Mouse (Mus musculus) bone marrow macrophage, adult 2 months (primary cell): ENCODE data around the gene Pacs2. TPM values are rescaled to one million over a fixed set of nuclear protein-coding genes. Genes with fewer than 3 reads are reported as not detected.

Experiments
- H3K27ac ChIP-seq: 2 replicates; pipeline ENCODE4 v1.5.1; 2012; ENCODE audit warnings: low read depth, low read length; ENCODE audit not compliant: insufficient read depth
- H3K4me1 ChIP-seq: 2 replicates; pipeline ENCODE4 v1.6.1; 2012; ENCODE audit warnings: low read length; ENCODE audit not compliant: control insufficient read depth, insufficient read depth
- H3K4me3 ChIP-seq: 2 replicates; pipeline ENCODE4 v1.5.1; 2012; ENCODE audit warnings: mild to moderate bottlenecking, low read length, moderate library complexity; ENCODE audit not compliant: insufficient read depth
- CTCF ChIP-seq: IDR thresholded peaks from 2 replicates; pipeline ENCODE4 v1.5.1; 2012; ENCODE audit warnings: low read depth, mild to moderate bottlenecking, low read length, moderate library complexity
- POLR2A ChIP-seq: IDR thresholded peaks from 2 replicates; pipeline ENCODE4 v1.6.1; 2012; ENCODE audit warnings: mild to moderate bottlenecking, low read depth, low read length, borderline replicate concordance
- polyA plus RNA-seq: library from polyadenylated mRNA; stranded (reverse); fragments of >200 nt; gene quantifications from 2 replicates; pipeline ENCODE4 v1.2.4, GENCODE M21; 2012; ENCODE audit not compliant: missing spikeins, insufficient read depth, insufficient read length

Pacs2 gene
- polyA plus RNA-seq, 1 experiment: 62.2 TPM

GRCm38 (mm10) chr12:113051628-113052403, 37.5 kb downstream of the Pacs2 start:
- Histone ChIP-seq H3K4me3 (no peak overlapping the region), H3K4me1 (no peaks in the 10 kb centered on the region), H3K27ac (no peak overlapping the region)
- TF ChIP-seq POLR2A (no peak), CTCF (no peak)

DNA sequence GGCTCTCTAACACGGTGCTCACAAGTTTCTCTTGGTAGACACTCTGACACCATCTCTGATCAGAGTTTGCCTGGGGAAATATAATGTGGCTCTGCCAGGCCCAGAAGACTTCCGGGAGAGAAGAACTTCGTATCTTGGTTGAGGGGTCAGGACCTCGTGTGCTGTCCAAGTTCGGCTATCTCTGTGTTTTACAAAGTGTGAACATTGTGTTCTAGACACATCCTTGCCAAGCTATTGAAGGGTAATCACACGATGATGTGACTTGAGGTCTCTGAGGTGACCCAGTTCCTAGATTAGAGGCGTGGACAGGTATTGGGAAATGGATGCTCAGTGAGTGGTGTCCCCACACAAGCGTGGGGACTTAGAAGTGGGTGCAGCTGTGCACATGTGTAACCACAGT, 41.8 kb downstream of the Pacs2 start:
- Histone ChIP-seq H3K4me1 (no peaks in the 10 kb centered on the region), H3K4me3 (no peak overlapping the region), H3K27ac (no peak overlapping the region)
- TF ChIP-seq POLR2A: no peak
- no peak for TF ChIP-seq CTCF

GRCm38 (mm10) chr12:113060178-113060577, 45.9 kb downstream of the Pacs2 start:
- no peak overlapping the region for H3K27ac ChIP-seq
- no peak overlapping the region for H3K4me3 ChIP-seq
- TF ChIP-seq CTCF: no peak
- no peak for TF ChIP-seq POLR2A
- H3K4me1 ChIP-seq: no peaks in the 10 kb centered on the region

- Histone ChIP-seq H3K4me3 (no peak overlapping the region), H3K4me1 (no peaks in the 10 kb centered on the region), H3K27ac (no peak overlapping the region)
- TF ChIP-seq POLR2A: no peak
- TF ChIP-seq CTCF: no peak
Measured at GRCm38 (mm10) chr12:113061606-113062005, 47.3 kb downstream of the Pacs2 start.

GRCm38 (mm10) chr12:113062201-113062600, 47.9 kb downstream of the Pacs2 start:
- no peak overlapping the region for H3K4me3 ChIP-seq
- no peak overlapping the region for H3K27ac ChIP-seq
- TF ChIP-seq POLR2A (no peak), CTCF (no peak)
- H3K4me1 ChIP-seq: no peaks in the 10 kb centered on the region

DNA sequence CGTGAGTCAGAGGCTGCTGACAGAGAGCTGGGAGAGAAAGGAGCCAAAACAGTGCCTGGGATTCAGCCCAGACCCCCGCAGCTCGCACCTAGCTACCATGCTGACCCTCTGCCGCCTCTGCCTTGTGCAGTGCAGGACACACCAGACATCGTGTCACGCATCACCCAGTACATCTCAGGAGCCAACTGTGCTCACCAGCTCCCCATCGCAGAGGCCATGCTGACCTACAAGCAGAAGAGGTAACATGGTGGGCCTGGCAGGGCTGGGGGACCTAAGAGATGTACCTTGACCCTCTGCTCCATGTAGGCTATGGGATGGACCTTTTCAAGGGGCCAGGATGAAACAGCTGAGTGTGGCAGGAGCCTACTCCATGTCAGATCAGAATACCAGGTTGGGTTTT, 49.4 kb downstream of the Pacs2 start:
- TF ChIP-seq POLR2A: no peak
- Histone ChIP-seq H3K4me3 (no peak overlapping the region), H3K4me1 (no peaks in the 10 kb centered on the region), H3K27ac (no peak overlapping the region)

GRCm38 (mm10) chr12:113068002-113068401, 53.7 kb downstream of the Pacs2 start:
- H3K4me3 ChIP-seq: no peak overlapping the region
- no peaks in the 10 kb centered on the region for H3K4me1 ChIP-seq
- H3K27ac ChIP-seq: no peak overlapping the region
- TF ChIP-seq CTCF (no peak), POLR2A (no peak)

DNA sequence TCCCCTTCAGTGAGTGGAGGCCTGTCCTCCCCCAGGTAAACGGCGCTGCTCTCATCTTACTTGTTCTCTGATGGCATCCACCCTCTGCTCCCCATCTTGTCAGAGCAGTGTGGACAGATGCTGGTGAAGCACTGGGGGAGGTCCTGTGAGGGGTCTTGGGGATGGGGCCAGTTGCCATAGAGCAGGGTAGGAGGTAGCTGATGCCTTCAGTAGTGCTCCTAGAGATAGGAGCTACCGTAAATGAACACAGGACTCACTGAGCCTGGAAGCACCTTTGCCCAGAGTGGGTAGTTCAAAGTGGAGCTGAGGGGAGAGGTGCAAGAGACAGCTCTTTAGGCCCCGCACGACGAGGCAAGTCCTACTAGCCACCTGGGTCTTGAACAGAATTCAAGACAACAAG, 55.1 kb downstream of the Pacs2 start:
- no peak overlapping the region for H3K4me3 ChIP-seq
- TF ChIP-seq POLR2A: no peak
- TF ChIP-seq CTCF: no peak
- no peak overlapping the region for H3K27ac ChIP-seq
- H3K4me1 ChIP-seq: no peaks in the 10 kb centered on the region

- Histone ChIP-seq H3K27ac (no peak overlapping the region), H3K4me1 (peaks cover 7% of the 10 kb centered on the region), H3K4me3 (no peak overlapping the region)
- TF ChIP-seq POLR2A (no peak), CTCF (no peak)
Measured at GRCm38 (mm10) chr12:113071321-113071720, 57.0 kb downstream of the Pacs2 start.

DNA sequence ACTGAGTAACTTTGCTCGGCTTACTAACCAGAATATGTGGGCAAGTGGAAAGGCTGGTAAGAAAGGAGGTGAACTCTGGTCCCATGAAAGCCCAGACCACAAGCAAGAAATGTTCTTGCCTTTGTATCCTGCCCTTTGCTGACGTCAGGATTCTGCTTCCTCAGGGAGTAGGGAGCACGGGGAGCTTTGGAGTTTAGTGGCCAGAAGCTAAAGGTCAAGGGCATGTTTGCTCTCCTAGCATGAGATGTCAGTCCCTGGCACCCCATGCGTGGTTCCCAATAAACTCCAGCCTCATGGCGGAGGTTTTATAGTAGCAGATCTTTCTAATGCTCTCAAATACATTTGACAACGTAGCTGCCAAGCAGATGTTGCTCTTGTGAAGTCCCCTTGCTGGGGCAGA, 57.5 kb downstream of the Pacs2 start:
- no peak overlapping the region for H3K4me3 ChIP-seq
- H3K4me1 ChIP-seq: peaks cover 7% of the 10 kb centered on the region
- no peak overlapping the region for H3K27ac ChIP-seq
- TF ChIP-seq POLR2A: no peak
- no peak for TF ChIP-seq CTCF
